Mouse (Mus musculus) olfactory bulb, adult 2 months (tissue): Measurements from ENCODE around the gene Adck2. TPM values are rescaled to one million over a fixed set of nuclear protein-coding genes. Genes with fewer than 3 reads are reported as not detected.

ENCODE experiments used
- H3K27ac ChIP-seq: fragments of 200-500 bp; 2 replicates; pipeline ENCODE4 v1.5.1; 2012; ENCODE audit warnings: low read depth, low read length; ENCODE audit not compliant: insufficient read depth
- H3K4me1 ChIP-seq: fragments of 200-500 bp; 2 replicates; pipeline ENCODE4 v1.6.1; 2012; ENCODE audit warnings: low read length; ENCODE audit not compliant: control insufficient read depth, insufficient read depth
- H3K4me3 ChIP-seq: fragments of 200-500 bp; 2 replicates; pipeline ENCODE4 v1.5.1; 2012; ENCODE audit warnings: mild to moderate bottlenecking, low read depth, low read length, moderate library complexity; ENCODE audit not compliant: insufficient read depth
- CTCF ChIP-seq: fragments of 200-500 bp; IDR thresholded peaks from 2 replicates; pipeline ENCODE4 v1.5.1; 2012; ENCODE audit warnings: low read depth, mild to moderate bottlenecking, low read length, moderate library complexity; ENCODE audit not compliant: insufficient read depth
- POLR2A ChIP-seq: fragments of 200-500 bp; IDR thresholded peaks from 2 replicates; pipeline ENCODE4 v1.6.1; 2012; ENCODE audit warnings: mild to moderate bottlenecking, low read depth, low read length, moderate library complexity; ENCODE audit not compliant: insufficient read depth
- WGBS: fragments of 180-500 bp; shearing (Covaris S2); methylation state at CpG from one replicate; pipeline ENCODE4 v1.1.7; 2018; 5-methylcytosine and 5-hydroxymethylcytosine counted together
- polyA plus RNA-seq: library from polyadenylated mRNA; stranded (reverse); fragments of >200 nt; gene quantifications from 2 replicates; pipeline ENCODE4 v1.2.4, GENCODE M21; 2012; ENCODE audit warnings: low replicate concordance; ENCODE audit not compliant: missing spikeins, insufficient read depth, insufficient read length

Gene Adck2
- polyA plus RNA-seq, result not detected in 2 replicates

GRCm38 (mm10) chr6:39573791-39574554, at the start of gene Adck2:
Gene Adck2, plus strand, starts transcription at chr6:39573873.
- H3K4me1 ChIP-seq, result peaks cover 10% of the 10 kb centered on the region
- peak within 1 kb of the TSS; percentile 59 for H3K4me3 ChIP-seq
- TF ChIP-seq CTCF (0 out of 2 replicates have a peak, but pooled peaks have one; percentile 7), POLR2A (peak; percentile 60)
- WGBS, result 0% methylated on average over 49 of the region's 49 CpGs
- H3K27ac ChIP-seq, result peak within 1 kb of the TSS; percentile 75

GRCm38 (mm10) chr6:39526797-39527196, 46.9 kb upstream of the Adck2 start:
- TF ChIP-seq CTCF (no peak), POLR2A (no peak)
- H3K27ac ChIP-seq, result 0 out of 2 replicates have a peak overlapping the region, but pooled peaks have one; percentile 67
- H3K4me3 ChIP-seq, result no peak overlapping the region
- WGBS, result 64% methylated on average over 10 of the region's 10 CpGs
- peaks cover 17% of the 10 kb centered on the region for H3K4me1 ChIP-seq

- TF ChIP-seq POLR2A (no peak), CTCF (no peak)
- 75% methylated on average over 7 of the region's 7 CpGs for WGBS
- Histone ChIP-seq H3K4me3 (no peak overlapping the region), H3K4me1 (peaks cover 17% of the 10 kb centered on the region), H3K27ac (peak overlapping the region; percentile 67; the same call in 1 of the 2 replicates)
These were observed 46.3 kb upstream of the Adck2 start for GRCm38 (mm10) chr6:39527337-39527784.

- Histone ChIP-seq H3K4me1 (peaks cover 17% of the 10 kb centered on the region), H3K4me3 (no peak overlapping the region), H3K27ac (peak overlapping the region; percentile 60; the same call in 1 of the 2 replicates)
- 60% methylated on average over 4 of the region's 4 CpGs for WGBS
- TF ChIP-seq POLR2A (no peak), CTCF (no peak)
These were observed 45.9 kb upstream of the Adck2 start for GRCm38 (mm10) chr6:39527811-39528210.

GRCm38 (mm10) chr6:39528671-39529535, 44.8 kb upstream of the Adck2 start:
- peaks cover 17% of the 10 kb centered on the region for H3K4me1 ChIP-seq
- H3K4me3 ChIP-seq, result no peak overlapping the region
- whole genome bisulfite sequencing, result 34% methylated on average over 12 of the region's 12 CpGs
- 0 out of 2 replicates have a peak overlapping the region, but pooled peaks have one; percentile 19 for H3K27ac ChIP-seq
- TF ChIP-seq POLR2A, result no peak
- no peak for TF ChIP-seq CTCF

GRCm38 (mm10) chr6:39534944-39535343, 38.7 kb upstream of the Adck2 start:
- Histone ChIP-seq H3K27ac (no peak overlapping the region), H3K4me3 (no peak overlapping the region)
- TF ChIP-seq CTCF (no peak), POLR2A (no peak)

GRCm38 (mm10) chr6:39536621-39537020, 37.1 kb upstream of the Adck2 start:
- H3K4me1 ChIP-seq, result peaks cover 13% of the 10 kb centered on the region
- WGBS, result 80% methylated on average over 1 of the region's 1 CpGs

More at GRCm38 (mm10) chr6:39534944-39535343, 38.7 kb upstream of the Adck2 start:
- peaks cover 9% of the 10 kb centered on the region for H3K4me1 ChIP-seq

GRCm38 (mm10) chr6:39537276-39537675, 36.4 kb upstream of the Adck2 start:
- TF ChIP-seq CTCF, result no peak
- no peak overlapping the region for H3K4me3 ChIP-seq
- 92% methylated on average over 5 of the region's 5 CpGs for WGBS
- no peak overlapping the region for H3K27ac ChIP-seq
- H3K4me1 ChIP-seq, result peaks cover 13% of the 10 kb centered on the region

More at GRCm38 (mm10) chr6:39536621-39537020, 37.1 kb upstream of the Adck2 start:
- TF ChIP-seq POLR2A (no peak), CTCF (no peak)
- Histone ChIP-seq H3K27ac (no peak overlapping the region), H3K4me3 (no peak overlapping the region)

- TF ChIP-seq POLR2A (no peak), CTCF (no peak)
- Histone ChIP-seq H3K27ac (no peak overlapping the region), H3K4me1 (peaks cover 21% of the 10 kb centered on the region), H3K4me3 (no peak overlapping the region)
- WGBS, result 88% methylated on average over 8 of the region's 8 CpGs
These were observed 35.4 kb upstream of the Adck2 start for GRCm38 (mm10) chr6:39538227-39538626.
